Mouse (Mus musculus) T-helper 1 cell (primary cell): Measurements from ENCODE around the gene Slc39a8.

Experiments
- in situ Hi-C: fragments of 300-600 bp; cut with MboI, MseI; formaldehyde crosslinking; loops from one replicate; pipeline ENCODE4 v1.15.1; 2025; ENCODE audit warnings: high pct_unique_total_duplicates

Slc39a8 gene

DNA sequence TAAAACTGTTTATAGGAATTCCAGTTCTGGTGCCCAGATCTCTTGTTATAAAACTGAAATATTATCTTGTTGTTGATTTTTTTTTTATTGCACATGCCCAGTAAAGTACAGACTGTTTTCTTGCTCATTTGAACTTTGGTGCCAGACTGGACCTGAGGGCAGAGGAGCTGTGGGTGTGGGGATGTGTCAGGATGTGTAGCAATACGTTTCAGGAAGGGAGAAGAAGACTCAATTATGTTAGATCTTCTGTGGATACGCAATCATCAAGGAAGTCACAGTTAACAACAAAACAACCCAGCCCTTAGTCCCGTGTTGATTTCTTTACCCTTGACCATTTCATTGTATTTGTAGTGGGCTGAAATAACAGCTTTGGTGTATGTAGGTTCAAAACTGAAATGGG is 81.9 kb downstream of the Slc39a8 start:
- in situ Hi-C loops: no loop called here

DNA sequence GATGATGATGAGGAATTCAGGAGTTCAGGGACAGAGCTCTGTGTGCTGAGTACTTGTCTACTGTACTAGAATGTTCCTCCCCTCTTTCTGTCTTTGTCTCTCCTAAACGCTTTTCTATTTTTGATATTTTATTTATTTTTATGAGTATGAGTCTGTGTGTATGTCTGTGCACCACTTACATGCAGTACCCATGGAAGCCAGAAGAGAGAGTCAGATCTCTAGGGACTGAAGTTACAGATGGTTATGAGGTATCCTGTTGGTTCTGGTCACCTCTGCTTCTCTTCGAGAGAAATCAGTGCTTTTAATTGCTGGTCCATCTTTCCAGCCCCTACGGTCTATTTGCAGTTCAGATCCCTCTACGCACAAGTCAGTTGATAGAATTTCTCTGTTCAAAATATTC is 90.9 kb downstream of the Slc39a8 start:
- in situ Hi-C loops: no loop called here

DNA sequence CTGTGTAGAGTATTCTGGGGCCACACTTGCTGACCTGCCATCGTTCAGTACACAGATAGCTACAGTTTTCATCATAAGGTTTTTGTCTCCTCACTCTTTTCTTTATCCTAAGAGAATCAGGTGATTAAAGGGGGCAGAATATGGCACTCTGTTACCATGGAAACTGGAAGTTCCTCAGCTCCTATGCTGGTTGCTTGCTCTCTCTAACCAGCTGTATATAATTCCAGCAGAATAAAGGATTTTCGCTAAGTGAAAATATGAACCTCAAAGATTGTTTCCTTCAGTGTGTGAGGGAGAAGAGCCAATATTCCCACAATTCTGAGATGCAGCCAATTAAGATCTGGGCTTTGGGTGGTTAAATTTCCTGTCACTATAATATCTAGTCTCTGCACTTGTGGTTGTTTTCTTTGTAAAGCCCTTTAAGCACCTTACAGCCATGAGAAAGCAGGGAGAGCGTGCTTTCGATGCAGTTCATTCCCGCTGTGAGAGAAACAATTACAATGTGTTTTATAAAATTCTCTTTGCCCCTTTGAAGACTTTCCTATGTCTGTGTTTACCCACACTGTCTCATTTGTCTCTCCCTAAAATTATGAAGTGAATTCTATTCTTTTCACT is 93.6 kb downstream of the Slc39a8 start:
- in situ Hi-C loops: no loop called here

DNA sequence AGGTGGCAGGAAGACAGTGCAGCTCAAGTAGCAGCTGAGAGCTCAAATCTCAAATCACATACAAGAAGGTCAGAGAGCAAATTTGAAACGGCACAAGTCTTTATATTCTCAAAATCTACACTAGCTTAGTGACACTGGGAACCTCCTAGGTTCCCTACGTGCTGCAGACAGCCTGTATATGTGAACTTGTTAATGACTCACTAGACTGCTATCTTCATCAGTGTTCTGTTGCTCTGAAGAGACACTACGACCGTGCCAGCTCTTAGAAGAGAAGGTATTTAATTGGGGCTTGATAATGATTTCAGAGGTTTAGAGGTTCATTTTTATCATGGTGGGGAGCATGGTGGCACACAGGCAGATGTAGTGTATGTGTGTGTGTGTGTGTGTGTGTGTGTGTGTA is 94.2 kb downstream of the Slc39a8 start:
- in situ Hi-C loops: no loop called here

DNA sequence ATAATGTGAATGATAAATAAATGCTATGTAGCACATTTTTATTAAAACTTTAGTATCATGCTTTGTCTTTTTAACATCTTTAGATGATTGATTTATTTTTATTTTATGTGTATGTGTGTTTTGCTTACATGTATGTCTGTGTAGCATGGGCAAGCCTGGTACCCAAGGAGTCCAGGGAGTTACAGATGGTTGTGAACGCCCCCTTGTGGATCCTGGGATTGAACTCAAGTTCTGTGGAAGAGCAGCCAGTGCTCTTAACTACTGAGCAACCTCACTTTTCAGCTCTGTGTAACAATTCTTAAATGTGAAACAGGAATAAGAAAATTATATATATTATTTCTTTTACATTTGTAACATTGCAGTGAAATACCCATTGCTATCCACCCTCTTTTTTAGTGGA is 101.7 kb downstream of the Slc39a8 start:
- in situ Hi-C loops: no loop called here

DNA sequence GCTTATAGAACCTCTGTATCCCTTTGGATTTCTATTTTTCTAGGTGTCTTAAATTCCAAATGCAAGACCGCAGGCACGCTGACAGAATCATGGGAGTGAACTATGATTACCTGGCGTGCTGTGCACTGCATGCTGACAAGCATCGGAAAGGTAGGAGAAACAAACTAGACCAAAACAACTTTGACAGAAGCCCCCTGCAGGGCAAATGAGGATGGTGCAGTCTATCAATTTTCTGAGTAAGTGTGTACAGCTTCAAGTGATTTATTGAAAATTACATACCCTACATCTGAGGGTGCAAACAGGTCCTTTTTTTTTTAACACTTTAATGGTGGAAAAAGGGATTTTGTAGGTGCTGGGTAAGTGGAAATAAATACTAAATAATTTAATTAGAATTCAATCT is 103.1 kb downstream of the Slc39a8 start:
- in situ Hi-C loops: no loop called here

DNA sequence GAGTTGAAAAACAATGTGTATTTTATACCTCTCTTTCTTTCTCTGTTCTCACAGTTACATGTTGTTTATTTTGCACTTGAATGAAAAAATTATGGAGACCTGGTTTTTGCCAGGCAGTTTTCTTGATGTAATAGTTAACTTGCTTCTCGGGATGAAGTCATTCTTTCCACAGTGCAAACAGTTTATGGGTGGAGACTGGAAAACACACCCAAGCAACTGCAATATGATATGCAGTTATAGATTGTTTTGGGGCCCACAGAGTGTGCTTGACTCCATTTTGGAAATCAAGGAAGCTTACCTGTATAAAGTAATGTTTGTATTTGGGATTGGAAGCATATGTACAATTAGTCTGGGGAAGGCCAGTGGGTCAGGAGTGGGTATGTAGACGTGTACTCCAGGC is 112.4 kb downstream of the Slc39a8 start:
- in situ Hi-C loops: no loop called here
